Mouse (Mus musculus) adrenal gland, adult 2 months (tissue): ENCODE measurements around the gene Gmip. TPM values are rescaled to one million over a fixed set of nuclear protein-coding genes. Genes with fewer than 3 reads are reported as not detected.

Experiments used
- DNase-seq: peaks from one replicate; pipeline ENCODE4 v3.0.0; 2021
- long read RNA-seq: library from polyadenylated mRNA; stranded (forward); transcript quantifications from one replicate; pipeline ENCODE4 v2.0.0, GENCODE M21; 2021
- polyA plus RNA-seq: library from polyadenylated mRNA; depleted of rRNA; stranded (reverse); fragments of >200 nt; gene quantifications from 2 replicates; pipeline ENCODE4 v1.2.3, GENCODE M21; 2012; rRNA removed
- total RNA-seq, 2 experiments: library from RNA; stranded (reverse); gene quantifications; 2 replicates each; pipeline ENCODE4 v1.2.3; 2021

Gmip gene
- total RNA-seq, result 10 to 100 TPM; 13.5 to 13.6 TPM
- polyA plus RNA-seq, result 30.3 and 36.6 TPM in 2 replicates
- long read RNA-seq, partial matches to known transcripts, result 1 of 8 reads
- long read RNA-seq, other reads (novel, unspliced or antisense), result 4 of 8 reads

DNA sequence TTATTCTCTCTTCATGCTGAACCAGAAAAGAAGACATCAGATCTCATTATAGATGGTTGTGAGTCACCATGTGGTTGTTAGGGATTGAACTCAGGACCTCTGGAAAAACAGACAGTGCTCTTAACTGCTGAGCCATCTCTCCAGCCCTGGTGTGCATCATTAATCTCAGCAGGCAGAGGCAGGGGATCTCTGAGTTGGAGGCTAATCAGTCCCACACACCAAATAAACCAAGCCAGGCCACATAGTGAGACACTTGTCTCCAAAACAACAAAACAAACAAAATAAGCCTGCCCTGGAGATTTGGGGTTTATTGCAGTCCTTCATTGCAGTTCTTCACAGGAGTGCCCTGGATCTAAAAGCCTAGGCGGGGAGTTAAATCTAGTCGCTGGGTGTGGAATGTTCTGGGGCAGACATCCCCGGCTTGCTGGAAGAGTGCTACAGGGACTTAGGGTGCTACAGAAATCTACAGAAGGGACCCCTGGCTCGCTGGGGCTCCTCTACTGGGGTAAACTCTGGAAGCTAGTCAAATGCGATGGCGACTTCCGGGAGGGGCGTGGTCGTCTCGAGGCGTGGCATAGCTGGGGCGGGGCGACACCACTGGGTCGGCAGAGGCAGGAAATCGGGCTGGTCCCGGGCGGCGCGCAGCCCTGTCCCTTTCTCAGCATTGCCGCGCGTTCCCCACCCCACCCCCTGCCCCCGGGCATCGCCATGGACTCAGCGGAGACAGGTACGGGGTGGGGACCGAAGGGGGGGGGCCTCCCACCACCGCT is at the start of gene Gmip:
TSS of gene Gmip (plus strand) at position 586 of the 770 bp plus-strand sequence.
- peak; percentile 89 for DNase-seq

DNA sequence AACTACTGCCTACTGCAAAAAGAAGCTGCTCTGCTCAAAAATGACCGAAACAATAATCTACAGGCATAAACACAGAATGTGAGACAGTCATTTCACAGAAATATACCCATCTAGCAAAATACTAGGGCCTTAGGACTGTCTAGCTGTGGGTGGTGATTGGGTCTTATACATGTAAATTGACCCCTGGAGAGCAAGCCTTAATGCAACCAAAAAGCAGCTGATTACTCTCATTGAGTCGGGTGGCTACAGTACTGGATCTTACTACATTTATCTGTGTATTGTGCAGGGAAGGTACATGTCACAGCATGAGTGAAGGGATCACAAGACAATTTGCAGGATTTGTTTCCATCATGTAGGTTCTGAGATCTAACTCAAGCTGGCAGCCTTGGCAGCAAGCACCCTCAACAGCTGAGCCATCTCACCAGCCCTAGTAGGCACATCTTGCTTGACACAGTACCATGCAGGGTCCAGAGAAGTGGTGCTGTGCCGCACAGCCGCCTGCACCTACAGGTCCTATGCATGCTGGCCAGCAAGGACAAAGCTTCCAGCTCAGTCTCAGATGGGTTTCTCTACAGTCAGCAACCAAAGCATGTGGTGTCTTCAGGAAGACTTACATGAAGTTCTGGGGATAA is 46.5 kb upstream of the Gmip start:
- no peak for DNase-seq

DNA sequence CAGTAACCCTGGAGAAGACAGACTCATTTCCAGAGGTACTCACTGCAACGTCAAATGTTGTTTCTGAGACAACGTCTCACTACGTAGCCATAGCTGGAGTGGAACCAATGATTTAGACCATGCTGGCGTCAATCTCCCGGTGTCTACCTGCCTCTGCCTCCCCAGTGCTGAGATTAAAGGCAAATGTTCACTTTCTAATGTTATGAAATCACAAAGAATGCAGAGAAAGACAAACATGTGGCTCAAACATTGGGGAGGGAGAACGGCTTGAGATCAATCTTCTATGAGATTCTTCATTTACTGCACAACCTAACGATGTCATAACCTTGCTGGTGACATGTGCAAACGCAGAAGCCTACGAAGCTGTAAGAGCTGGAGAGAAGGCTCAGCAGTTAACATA is 37.3 kb upstream of the Gmip start:
- DNase-seq, result no peak

DNA sequence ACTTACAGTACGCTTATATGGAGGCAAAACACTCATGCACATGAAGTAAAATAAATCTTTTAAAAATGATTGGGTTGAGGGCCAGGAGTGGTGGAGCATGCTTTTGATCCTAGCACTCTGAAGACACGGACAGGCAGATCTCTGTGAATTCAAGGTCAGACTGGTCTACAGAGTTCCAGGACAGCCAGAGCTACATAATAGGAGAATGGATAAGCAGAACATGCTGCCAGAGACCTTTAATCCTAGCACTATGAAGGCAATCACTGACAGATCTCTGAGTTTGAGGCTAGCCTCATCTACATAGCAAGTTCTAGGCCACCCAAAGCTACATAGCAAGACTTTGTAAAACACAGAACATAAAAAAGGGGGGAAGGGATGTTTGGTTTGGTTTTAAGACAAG is 36.4 kb upstream of the Gmip start:
- no peak for DNase-seq

DNA sequence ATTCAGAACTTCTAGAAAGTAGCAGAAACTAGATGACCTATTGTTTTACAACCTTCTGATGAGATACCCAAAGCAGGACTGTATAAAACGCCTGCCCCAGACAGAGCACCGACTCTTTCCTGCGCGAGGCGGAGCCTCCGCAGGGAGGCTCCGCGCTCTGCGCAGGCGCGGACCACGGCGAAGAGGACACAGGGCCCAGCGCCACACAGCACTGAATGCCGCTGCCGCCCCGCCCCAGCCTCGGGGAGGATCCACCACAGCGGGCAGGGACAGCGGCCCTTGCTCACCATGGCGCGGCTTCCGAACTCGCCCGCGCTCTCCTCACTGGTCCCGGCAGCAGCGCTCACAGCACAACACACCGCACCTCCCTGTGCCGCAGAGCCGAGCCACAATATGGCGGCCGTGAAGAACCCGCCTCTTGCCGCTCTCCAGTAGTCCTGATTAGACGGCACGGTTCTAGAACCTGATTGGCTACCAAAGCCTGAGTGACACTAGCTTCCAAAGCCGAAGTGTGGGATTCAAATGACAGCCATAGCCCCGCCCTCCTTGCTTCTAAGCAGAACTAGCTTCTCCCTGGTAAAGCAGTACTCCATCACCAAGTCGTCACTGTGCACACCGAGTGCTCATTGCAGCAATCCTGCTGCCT is 33.9 kb upstream of the Gmip start, which contains the start of gene Gm20422:
TSS of gene Gm20422 (minus strand) at position 384 of the 646 bp plus-strand sequence.
- peak; percentile 93 for DNase-seq

DNA sequence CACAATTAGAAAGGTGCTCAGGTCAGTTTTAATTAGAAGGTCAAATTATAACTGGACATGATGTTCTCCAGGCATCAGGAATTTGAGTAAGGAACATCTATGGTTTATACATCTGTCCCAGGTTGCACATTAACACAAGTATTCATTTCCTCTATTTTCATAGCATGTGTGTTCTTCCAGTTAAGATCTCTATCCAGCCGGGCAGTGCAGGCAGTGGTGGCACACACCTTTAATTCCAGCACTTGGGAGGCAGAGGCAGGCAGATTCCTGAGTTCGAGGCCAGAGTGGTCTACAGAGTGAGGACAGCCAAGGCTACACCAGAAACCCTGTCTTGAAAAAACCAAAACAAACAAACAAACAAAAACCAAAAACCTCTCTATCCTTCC is 33.3 kb upstream of the Gmip start:
- no peak for DNase-seq

DNA sequence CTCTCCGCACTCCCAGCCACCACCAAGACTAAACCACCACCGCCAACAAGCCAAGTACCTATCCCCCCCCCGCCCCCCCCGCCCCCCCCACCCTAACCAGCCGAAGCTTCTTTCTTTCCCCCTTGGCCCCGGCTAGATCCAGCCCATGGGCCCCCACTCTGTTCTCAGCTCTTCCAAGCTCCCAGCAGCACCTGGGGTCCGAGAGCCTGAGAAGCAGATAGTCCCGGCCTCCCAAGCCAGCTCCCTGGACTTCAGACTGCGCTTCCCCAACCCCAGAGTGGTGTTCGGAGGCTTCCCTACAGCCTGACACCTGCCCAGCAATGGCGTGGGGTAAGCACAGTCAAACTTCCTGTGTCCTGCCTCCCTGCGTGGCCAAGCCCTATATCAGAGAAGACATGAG is 31.4 kb upstream of the Gmip start:
- no peak for DNase-seq

DNA sequence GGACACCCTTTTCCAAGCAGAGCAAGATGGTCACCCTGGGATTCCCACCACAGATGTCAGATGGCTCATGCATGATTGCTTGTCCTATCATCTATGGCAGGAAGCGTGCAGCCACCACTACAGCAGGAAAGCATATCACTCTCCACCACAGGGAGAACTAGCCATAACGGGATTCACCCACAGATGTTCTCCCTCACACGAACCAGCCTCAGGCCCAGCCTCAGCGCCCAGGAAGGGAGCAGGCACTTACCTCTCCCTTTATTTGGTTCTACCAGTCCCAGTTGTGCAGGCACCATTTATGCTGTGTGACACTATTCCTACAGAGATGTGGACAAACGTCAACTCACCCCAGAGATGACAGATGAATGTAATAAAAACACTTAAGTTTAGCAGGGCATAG is 19.4 kb upstream of the Gmip start:
- no peak for DNase-seq

DNA sequence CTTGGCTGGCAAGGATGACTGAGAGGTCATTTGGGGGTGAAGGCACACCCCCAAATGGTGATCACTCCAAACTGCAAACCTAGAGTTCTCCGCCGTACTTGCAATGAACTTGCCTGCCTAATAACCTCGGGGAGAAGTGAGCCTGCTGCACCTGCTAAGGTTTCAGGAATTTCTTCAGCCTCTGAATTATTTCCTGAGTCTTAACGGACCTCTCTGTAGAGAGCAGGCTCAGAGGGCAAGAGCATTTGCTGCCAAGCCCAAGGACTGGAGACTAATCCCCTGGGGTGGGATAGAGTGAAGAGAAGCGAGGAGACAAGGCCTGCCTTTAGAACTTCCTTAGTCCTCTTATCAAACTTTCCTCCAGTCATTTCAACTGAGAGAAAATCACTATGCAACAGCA is 18.7 kb upstream of the Gmip start:
- no peak for DNase-seq

DNA sequence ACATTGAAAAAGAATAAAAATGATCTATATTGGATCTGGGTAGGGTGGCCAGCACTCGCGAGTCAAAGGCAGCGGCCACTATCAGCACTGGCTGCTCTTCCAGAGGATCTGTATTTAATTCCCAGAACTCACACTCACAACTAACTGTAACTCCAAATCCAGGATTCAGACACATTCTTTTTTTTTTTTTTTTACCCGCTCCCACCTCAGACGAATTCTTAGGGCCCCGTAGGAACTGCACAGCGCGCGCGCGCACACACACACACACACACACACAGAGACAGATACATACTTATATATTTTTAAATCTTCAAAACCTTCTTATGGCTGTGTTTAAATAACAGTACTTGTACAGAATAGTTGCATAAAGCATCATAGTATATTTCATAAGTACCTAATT is 18.1 kb upstream of the Gmip start:
- no peak for DNase-seq

DNA sequence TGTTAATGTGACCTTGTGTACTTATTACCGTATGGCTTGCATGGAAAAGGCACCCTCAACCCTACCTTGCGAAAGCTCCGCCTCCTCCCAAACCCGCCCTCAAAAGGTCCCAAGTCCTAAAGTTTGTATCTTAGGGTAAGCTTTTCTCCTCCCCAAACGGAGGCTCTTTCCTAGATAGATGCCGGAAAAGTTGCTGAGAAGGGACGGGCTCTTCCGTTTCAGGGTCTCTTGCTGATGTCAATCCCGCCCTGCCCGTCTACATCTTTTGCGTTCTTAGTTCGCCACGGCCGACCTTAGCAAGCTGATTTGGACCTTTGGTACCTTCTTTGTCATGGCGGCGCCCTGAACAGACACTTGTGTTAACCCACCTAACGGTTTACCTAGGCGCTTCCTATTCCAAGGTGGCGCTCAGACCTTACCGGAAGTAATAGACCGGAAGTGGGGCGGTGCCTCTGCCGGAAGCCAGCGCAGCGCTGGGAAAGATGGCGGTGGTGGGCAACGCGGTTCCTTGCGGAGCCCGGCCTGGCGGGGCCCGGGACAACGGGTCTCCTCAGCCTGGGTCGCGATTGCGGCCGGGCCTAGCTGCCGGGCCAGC is 17.6 kb upstream of the Gmip start, which contains the start of the genes Atp13a1 and Zfp866:
TSS of gene Atp13a1 (plus strand) at position 391 of the 595 bp plus-strand sequence.
TSS of gene Zfp866 (minus strand) at position 406 of the 595 bp plus-strand sequence.
- peak; percentile 92 for DNase-seq

DNA sequence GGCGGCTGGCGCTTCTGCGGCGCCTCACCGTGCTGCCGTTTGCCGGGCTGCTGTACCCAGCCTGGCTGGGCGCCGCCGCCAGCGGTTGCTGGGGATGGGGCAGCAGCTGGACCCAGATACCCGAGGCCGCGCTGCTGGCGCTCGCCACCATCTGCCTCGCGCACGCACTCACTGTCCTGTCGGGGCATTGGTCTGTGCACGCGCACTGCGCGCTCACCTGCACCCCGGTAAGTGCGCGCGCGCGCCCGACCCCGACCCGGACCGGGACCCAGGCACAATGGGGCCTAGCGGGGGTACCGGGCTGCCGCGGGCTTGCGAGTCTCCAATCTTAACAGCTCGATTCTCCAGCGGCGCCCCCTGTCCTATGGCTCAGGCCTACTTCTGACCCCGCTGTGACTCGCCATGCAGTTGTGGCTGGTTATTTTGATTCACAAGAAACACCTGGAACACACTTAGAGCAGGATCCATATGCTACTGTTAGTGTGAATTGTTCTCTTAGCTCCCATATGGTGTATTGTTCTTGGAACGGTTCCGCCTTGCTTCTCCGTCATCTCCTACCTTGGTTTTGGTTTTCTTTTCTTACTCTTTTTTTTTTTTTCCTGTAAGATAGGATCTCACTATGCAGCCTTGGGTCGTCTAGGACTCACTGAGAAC is 16.9 kb upstream of the Gmip start:
- DNase-seq, result no peak

DNA sequence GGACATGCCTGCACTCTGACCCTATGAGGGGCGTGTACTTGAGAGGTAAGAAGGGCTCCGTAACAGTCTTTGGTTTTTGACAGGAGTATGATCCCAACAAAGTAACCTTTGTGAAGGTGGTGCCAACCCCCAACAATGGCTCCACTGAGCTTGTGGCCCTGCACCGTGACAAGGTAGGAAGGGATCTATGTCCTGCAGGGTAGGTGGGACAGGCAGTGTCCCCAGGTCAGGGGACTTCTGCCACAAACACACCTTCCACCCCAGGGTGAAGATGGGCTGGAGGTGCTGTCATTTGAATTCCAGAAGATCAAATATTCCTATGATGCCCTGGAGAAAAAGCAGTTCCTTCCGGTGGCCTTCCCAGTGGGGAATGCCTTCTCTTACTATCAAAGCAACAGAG is 14.8 kb upstream of the Gmip start:
- no peak for DNase-seq

DNA sequence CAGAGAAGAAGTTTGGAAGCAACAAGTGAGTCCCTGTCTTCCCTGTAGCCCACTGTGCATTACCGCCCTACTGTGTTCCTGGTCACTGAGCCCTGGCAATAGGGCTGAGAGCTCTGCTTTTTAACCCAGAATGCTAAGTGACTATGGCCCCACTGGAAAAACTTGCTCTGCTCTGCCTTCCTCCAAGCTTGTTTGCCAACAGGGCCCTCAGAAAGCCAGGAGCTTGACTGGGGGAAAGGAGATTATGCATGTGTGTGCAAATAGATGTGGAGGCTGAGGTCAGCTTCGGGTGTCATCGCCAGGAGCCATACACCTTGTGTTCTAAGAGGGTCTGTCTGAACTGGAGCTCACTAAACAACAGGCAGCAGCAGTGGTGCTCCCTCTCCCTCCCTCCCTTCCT is 14.4 kb upstream of the Gmip start:
- DNase-seq, result no peak

DNA sequence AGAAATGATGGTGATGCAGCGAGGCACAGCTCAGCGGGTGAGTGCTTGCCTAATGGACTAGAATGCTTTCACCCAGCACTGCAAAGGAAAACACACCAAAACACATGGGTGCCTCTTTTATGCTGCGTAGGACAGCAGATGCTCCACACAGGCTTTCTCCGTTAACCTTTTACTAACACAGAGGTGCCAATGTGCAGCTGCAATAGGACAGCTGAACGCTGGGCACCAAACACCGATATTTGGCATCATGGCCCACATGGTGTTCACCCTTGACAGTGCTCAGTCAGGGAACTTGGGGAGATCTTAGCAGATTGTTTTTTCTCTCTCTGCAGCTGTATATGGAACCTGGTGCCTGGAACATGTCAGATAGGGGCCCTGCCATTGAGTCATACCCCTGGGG is 13.6 kb upstream of the Gmip start:
- DNase-seq, result no peak

DNA sequence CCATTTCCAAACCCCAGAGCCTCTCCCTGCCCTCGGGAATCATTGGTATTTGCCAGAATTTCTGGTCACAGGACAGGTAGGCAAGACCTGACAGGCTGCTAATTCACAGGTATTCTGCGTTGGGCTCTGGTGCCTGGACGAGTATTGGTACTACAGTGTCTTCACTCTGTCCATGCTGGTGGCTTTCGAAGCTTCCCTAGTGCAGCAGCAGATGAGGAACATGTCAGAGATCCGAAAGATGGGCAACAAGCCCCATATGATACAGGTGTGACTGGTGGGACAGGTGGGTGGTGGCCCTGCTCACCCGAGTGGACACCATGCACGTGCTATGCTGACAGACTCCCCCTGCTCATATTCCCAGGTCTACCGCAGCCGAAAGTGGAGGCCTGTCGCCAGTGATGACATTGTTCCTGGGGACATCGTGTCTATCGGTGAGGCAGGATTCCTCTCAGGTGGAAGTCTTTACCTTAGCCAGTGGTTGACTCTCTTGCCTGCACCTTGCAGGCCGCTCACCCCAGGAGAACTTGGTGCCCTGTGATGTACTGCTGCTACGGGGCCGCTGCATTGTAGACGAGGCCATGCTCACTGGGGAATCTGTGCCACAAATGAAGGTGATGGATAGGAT is 11.6 kb upstream of the Gmip start:
- DNase-seq, result no peak

DNA sequence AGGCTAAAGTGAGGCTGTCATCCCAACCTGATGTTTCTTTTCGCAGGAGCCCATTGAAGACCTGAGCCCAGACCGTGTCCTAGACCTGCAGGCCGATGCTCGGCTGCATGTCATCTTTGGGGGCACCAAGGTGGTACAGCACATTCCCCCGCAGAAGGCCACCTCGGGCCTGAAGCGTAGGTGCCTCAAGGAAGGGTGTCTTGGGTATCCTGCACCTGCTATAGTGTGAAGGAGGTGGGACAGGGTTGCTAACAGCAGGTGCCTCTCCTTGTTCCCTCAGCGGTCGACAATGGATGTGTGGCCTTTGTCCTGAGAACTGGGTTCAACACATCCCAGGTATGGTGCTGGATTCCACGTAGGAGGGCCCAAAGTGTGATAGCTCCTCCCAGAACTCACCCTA is 10.8 kb upstream of the Gmip start:
- DNase-seq, result no peak

DNA sequence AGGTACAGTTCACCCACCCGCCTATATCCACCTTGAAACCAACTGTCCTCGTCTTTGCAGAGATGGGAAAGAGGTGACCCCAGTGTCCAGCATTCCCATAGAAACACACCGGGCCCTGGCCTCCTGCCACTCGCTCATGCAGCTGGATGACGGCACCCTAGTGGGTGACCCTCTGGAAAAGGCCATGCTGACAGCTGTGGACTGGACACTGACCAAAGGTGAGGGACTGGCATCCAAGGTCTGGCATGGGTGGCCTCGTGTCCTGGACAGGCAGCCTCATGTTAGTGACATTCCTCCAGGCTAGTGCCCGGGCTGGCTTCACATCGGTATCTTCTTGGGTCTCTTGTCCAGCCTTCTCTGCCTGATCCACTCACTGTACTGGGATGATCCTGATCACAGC is 9.2 kb upstream of the Gmip start:
- DNase-seq, result no peak

DNA sequence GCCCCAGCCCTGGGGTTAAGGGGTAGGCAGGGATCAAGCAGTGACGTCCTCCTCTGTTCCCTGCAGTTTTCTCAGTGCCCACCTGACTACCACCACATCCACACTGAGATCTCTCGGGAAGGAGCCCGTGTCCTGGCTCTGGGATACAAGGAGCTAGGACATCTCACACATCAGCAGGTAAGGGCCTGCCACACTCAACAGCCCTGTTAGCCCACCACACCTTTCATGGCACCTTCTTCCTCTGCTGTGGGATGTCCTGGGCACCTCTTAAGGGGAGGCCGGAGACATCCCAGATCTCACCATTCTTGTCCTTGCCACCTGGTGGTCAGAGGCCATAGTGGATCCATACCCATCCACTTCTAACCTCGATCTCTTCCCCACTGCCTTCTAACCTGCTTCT is 8.5 kb upstream of the Gmip start:
- no peak for DNase-seq

DNA sequence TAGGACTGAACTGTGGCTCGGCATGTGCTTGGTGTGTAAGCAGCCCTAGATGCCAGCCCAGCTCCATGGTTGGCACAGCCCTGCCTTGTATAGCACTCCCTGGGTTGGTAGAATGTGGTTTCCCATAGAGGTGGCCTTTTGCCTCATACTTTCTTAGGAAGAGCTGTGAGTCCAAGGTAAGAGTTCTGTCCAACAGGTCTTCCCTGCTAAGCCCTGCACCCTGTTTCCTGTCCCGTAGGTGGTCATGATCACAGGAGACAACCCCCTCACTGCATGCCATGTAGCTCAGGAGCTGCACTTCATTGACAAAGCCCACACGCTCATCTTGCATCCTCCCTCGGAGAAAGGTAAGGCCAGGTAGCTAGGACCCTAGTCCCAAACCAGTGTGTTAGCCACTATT is 6.7 kb upstream of the Gmip start:
- DNase-seq, result no peak

DNA sequence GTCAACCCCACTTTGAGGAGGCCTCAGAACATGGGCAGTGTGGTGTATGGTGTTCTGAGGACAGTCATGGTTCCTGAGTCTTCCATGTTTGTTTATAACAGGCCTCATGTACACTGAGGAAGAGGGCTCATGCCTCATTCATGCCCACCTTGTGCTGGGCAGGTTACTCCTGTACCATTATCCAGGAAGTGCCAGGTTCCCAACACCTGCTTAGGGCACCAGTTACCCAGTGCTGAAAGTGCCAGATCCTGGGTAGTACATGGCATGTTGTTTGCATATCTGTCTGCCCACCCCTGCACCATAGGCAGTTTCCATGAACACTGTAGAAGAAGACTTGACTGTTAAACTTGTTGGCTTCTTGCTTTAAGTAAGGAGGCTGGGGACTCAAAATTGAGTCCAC is 6.3 kb upstream of the Gmip start:
- no peak for DNase-seq

DNA sequence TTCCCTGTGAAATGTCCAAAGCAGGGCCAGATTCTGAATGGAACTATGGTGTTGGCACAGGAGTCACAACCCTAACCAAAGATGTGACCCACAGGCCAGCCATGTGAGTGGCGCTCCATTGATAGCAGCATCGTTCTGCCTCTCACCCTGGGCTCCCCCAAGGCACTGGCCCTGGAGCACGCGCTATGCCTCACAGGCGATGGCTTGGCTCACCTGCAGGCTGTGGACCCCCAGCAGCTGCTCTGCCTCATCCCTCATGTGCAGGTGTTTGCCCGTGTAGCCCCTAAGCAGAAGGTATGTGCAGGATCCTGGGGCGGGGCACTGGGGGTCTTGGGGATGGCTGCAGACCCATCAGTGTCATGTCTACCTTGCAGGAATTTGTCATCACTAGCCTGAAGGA is 5.1 kb upstream of the Gmip start:
- no peak for DNase-seq
